Mouse (Mus musculus): ENCODE data around the gene Klk9. TPM values are rescaled to one million over a fixed set of nuclear protein-coding genes. Genes with fewer than 3 reads are reported as not detected.

Klk9 gene
- total and polyA plus RNA-seq, 2 experiments, result not detected

DNA sequence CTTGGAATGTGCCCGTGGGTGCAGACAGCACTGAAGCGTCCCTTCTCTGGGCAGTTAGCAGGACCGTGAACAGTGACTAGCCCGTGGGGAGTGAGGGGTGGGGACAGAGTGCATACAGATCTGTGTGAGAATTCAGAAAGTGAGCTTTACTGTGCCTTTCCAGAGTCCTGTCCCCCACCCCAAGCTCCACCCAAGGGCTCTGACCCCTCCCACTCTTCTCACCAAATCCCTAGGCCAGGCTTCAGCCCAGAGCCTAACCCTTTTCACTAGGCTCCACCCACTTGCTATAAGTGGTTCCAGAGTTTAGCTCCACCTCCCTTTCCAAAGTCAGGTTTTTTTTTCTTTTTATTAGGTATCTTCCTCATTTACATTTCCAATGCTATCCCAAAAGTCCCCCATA lies 52.1 kb downstream of the Klk9 start:
- TF ChIP-seq POLR2A (IDR thresholded peaks at IDR 0.05; ENCODE audit: extremely low read depth, insufficient read depth, low read length) (no peak), CTCF (IDR thresholded peaks at IDR 0.05; ENCODE audit: low read depth, low read length) (no peak)
- DNase-seq (ENCODE audit: extremely low read depth, low read depth, low spot score), result no peak
- H3K79me2 ChIP-seq (ENCODE audit: control insufficient read depth, insufficient read depth, low read length), result no peaks in the 10 kb centered on the region
- no peak overlapping the region for H3K9ac ChIP-seq (ENCODE audit: low read depth, low read length)
- no peak overlapping the region for H3K27ac ChIP-seq (replicated peaks; ENCODE audit: insufficient read depth, low read depth, low read length)
- no peaks in the 10 kb centered on the region for H3K36me3 ChIP-seq (ENCODE audit: control insufficient read depth, insufficient read depth, low read length)
- H3K27me3 ChIP-seq (ENCODE audit: control insufficient read depth, insufficient read depth, low read length), result no peaks in the 10 kb centered on the region
- 86% methylated on average over 4 of the region's 4 CpGs for WGBS
- no peak overlapping the region for H3K4me3 ChIP-seq (ENCODE audit: insufficient read depth, low read depth, low read length)
- no peaks in the 10 kb centered on the region for H3K4me1 ChIP-seq (ENCODE audit: control insufficient read depth, insufficient read depth, low read length)

Other genes with a start within 250 kb of the Klk9 start
- 0.28 and 1.3 TPM in 2 replicates for gene Cd33, start 247.5 kb upstream of the Klk9 start, total RNA-seq (2014; rRNA removed)
- 0.16 and 1.0 TPM in 2 replicates for gene Cd33, start 247.5 kb upstream of the Klk9 start, polyA plus RNA-seq (2012; rRNA removed)
- 1.1 and 1.2 TPM in 2 replicates for gene Zfp658, start 229.6 kb upstream of the Klk9 start, total RNA-seq (2014; rRNA removed)
- gene Zfp658, start 229.6 kb upstream of the Klk9 start, polyA plus RNA-seq (2012; rRNA removed), result 0.20 and 0.49 TPM in 2 replicates
- 3.5 and 3.9 TPM in 2 replicates for gene Zfp719, start 212.3 kb upstream of the Klk9 start, total RNA-seq (2014; rRNA removed)
- gene Zfp719, start 212.3 kb upstream of the Klk9 start, polyA plus RNA-seq (2012; rRNA removed), result 0.59 and 1.1 TPM in 2 replicates
- 0.09 TPM in 1 of 2 replicates, not detected in the other for gene Zfp819, start 184.7 kb upstream of the Klk9 start, total RNA-seq (2014; rRNA removed)
- gene Zfp819, start 184.7 kb upstream of the Klk9 start, polyA plus RNA-seq (2012; rRNA removed), result not detected in 2 replicates
- not detected in 2 replicates for gene Ceacam18, start 157.2 kb upstream of the Klk9 start, total RNA-seq (2014; rRNA removed)
- not detected in 2 replicates for gene Ceacam18, start 157.2 kb upstream of the Klk9 start, polyA plus RNA-seq (2012; rRNA removed)
- 2.1 and 3.0 TPM in 2 replicates for gene Siglece, start 131.7 kb upstream of the Klk9 start, total RNA-seq (2014; rRNA removed)
- 2.2 and 4.5 TPM in 2 replicates for gene Siglece, start 131.7 kb upstream of the Klk9 start, polyA plus RNA-seq (2012; rRNA removed)
- gene Ctu1, start 119.9 kb upstream of the Klk9 start, total RNA-seq (2014; rRNA removed), result 2.4 and 3.2 TPM in 2 replicates
- gene Ctu1, start 119.9 kb upstream of the Klk9 start, polyA plus RNA-seq (2012; rRNA removed), result 5.1 and 5.8 TPM in 2 replicates
- not detected in 2 replicates for gene Klk14, start 101.5 kb upstream of the Klk9 start, total RNA-seq (2014; rRNA removed)
- not detected in 2 replicates for gene Klk14, start 101.5 kb upstream of the Klk9 start, polyA plus RNA-seq (2012; rRNA removed)
- gene Klk13, start 79.3 kb upstream of the Klk9 start, total RNA-seq (2014; rRNA removed), result not detected in 2 replicates
- gene Klk13, start 79.3 kb upstream of the Klk9 start, polyA plus RNA-seq (2012; rRNA removed), result not detected in 2 replicates
- not detected in 2 replicates for gene Klk12, start 23.0 kb upstream of the Klk9 start, total RNA-seq (2014; rRNA removed)
- gene Klk12, start 23.0 kb upstream of the Klk9 start, polyA plus RNA-seq (2012; rRNA removed), result not detected in 2 replicates
- not detected in 2 replicates for gene Klk11, start 17.3 kb upstream of the Klk9 start, total RNA-seq (2014; rRNA removed)
- gene Klk11, start 17.3 kb upstream of the Klk9 start, polyA plus RNA-seq (2012; rRNA removed), result not detected in 2 replicates
- gene Klk10, start 10.9 kb upstream of the Klk9 start, total RNA-seq (2014; rRNA removed), result not detected in 2 replicates
- gene Klk10, start 10.9 kb upstream of the Klk9 start, polyA plus RNA-seq (2012; rRNA removed), result not detected in 2 replicates
- gene Klk8, start 5.7 kb downstream of the Klk9 start, total RNA-seq (2014; rRNA removed), result 0.65 and 1.1 TPM in 2 replicates
- gene Klk8, start 5.7 kb downstream of the Klk9 start, polyA plus RNA-seq (2012; rRNA removed), result 0.31 TPM in 1 of 2 replicates, not detected in the other
- gene Klk7, start 19.4 kb downstream of the Klk9 start, total RNA-seq (2014; rRNA removed), result not detected in 2 replicates
- not detected in 2 replicates for gene Klk7, start 19.4 kb downstream of the Klk9 start, polyA plus RNA-seq (2012; rRNA removed)
- gene Klk6, start 32.6 kb downstream of the Klk9 start, total RNA-seq (2014; rRNA removed), result not detected in 2 replicates
- gene Klk6, start 32.6 kb downstream of the Klk9 start, polyA plus RNA-seq (2012; rRNA removed), result not detected in 2 replicates
- gene Klk5, start 50.1 kb downstream of the Klk9 start, total RNA-seq (2014; rRNA removed), result not detected in 2 replicates
- not detected in 2 replicates for gene Klk5, start 50.1 kb downstream of the Klk9 start, polyA plus RNA-seq (2012; rRNA removed)
- gene Klk4, start 89.3 kb downstream of the Klk9 start, total RNA-seq (2014; rRNA removed), result not detected in 2 replicates
- not detected in 2 replicates for gene Klk4, start 89.3 kb downstream of the Klk9 start, polyA plus RNA-seq (2012; rRNA removed)
- not detected in 2 replicates for gene Klk15, start 141.8 kb downstream of the Klk9 start, total RNA-seq (2014; rRNA removed)
- gene Klk15, start 141.8 kb downstream of the Klk9 start, polyA plus RNA-seq (2012; rRNA removed), result not detected in 2 replicates
- gene Klk1b8, start 158.8 kb downstream of the Klk9 start, total RNA-seq (2014; rRNA removed), result not detected in 2 replicates
- not detected in 2 replicates for gene Klk1b8, start 158.8 kb downstream of the Klk9 start, polyA plus RNA-seq (2012; rRNA removed)
- not detected in 2 replicates for gene Klk1b1, start 174.9 kb downstream of the Klk9 start, total RNA-seq (2014; rRNA removed)
- not detected in 2 replicates for gene Klk1b1, start 174.9 kb downstream of the Klk9 start, polyA plus RNA-seq (2012; rRNA removed)
- not detected in 2 replicates for gene Klk1b9, start 184.2 kb downstream of the Klk9 start, total RNA-seq (2014; rRNA removed)
- not detected in 2 replicates for gene Klk1b9, start 184.2 kb downstream of the Klk9 start, polyA plus RNA-seq (2012; rRNA removed)
- gene Klk1b11, start 204.0 kb downstream of the Klk9 start, total RNA-seq (2014; rRNA removed), result not detected in 2 replicates
- not detected in 2 replicates for gene Klk1b11, start 204.0 kb downstream of the Klk9 start, polyA plus RNA-seq (2012; rRNA removed)
- not detected in 2 replicates for gene Klk1b26, start 220.3 kb downstream of the Klk9 start, total RNA-seq (2014; rRNA removed)
- gene Klk1b26, start 220.3 kb downstream of the Klk9 start, polyA plus RNA-seq (2012; rRNA removed), result not detected in 2 replicates

Data from liver, adult 2 months (tissue).